Mouse (Mus musculus): ENCODE measurements around the gene Pax2.

- TF ChIP-seq CTCF (IDR thresholded peaks at IDR 0.05; ENCODE audit: extremely low read depth, insufficient read depth, insufficient read length, insufficient replicate concordance) (no peak), POLR2A (IDR thresholded peaks at IDR 0.05; ENCODE audit: low read depth, low read length) (no peak)
These were observed 26.1 kb downstream of the Pax2 start for GRCm38 (mm10) chr19:44781987-44782386.

Data from spleen, adult 2 months (tissue).